Mouse (Mus musculus) olfactory bulb, adult 2 months (tissue): ENCODE data around the gene Thegl.

Experiments used
- CTCF ChIP-seq: fragments of 200-500 bp; IDR thresholded peaks from 2 replicates; pipeline ENCODE4 v1.5.1; 2012; ENCODE audit warnings: low read depth, mild to moderate bottlenecking, low read length, moderate library complexity; ENCODE audit not compliant: insufficient read depth
- POLR2A ChIP-seq: fragments of 200-500 bp; IDR thresholded peaks from 2 replicates; pipeline ENCODE4 v1.6.1; 2012; ENCODE audit warnings: mild to moderate bottlenecking, low read depth, low read length, moderate library complexity; ENCODE audit not compliant: insufficient read depth

- TF ChIP-seq CTCF, result no peak
- TF ChIP-seq POLR2A, result no peak
Observed at GRCm38 (mm10) chr5:77060363-77060762, 44.5 kb downstream of the Thegl start.
